Comparison of ENCODE assay signal across 28 mouse cellular contexts in the genomic region with DNA sequence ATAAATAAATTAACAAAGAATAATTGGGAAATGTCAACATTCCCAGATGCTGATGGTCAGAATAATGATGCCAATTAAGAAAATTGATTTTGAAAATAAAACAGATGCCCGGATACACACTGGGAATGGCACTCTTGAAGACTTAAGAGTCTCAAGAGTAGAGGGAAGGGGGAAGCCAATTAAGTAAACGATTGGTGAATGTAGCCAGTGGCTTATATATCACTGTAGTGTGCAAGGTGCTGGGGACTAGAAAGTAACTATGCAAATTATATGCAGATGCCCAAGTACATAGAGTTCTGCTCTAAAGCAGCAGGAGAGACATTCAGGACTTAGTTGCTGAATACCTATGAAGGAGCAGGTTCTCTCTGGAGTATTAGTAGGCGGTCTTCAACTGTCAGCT.
DNase-seq lines count a peak whose midpoint lies in the region; ATAC-seq and TF ChIP-seq lines count a peak whose summit lies in the region.
"Had no signal": no experiment of that assay in that cellular context is flagged by ENCODE, and none has a peak within 500 bp of the region (broad histone marks: within the 10 kb centered on the region; RNA-seq: fewer than 3 reads in every experiment).

No protein-coding gene starts in this region.

- H3K9ac ChIP-seq in forebrain, embryonic 13.5 days, result no peak overlapping the region
- H3K9ac ChIP-seq in forebrain, postnatal 0 days, result no peak overlapping the region
- no peak overlapping the region for H3K9ac ChIP-seq in midbrain, embryonic 11.5 days (ENCODE audit: low read length)
- no peak overlapping the region for H3K9ac ChIP-seq in midbrain, postnatal 0 days (replicated peaks; ENCODE audit: low read length, poor library complexity, severe bottlenecking)
- H3K9ac ChIP-seq in midbrain, embryonic 13.5 days (replicated peaks), result no peak overlapping the region
- no peak overlapping the region for H3K9ac ChIP-seq in neural tube, embryonic 14.5 days (replicated peaks; ENCODE audit: low read depth, low read length)
- H3K9ac ChIP-seq: embryonic facial prominence, embryonic 13.5 days; heart, embryonic 12.5 days; limb, embryonic 13.5 days; lung, embryonic 15.5 days had no signal

- H3K4me1 ChIP-seq in forebrain, embryonic 13.5 days, result no peaks in the 10 kb centered on the region
- no peaks in the 10 kb centered on the region for H3K4me1 ChIP-seq in forebrain, postnatal 0 days (ENCODE audit: insufficient read depth)
- no peaks in the 10 kb centered on the region for H3K4me1 ChIP-seq in midbrain, embryonic 11.5 days (ENCODE audit: control insufficient read depth, insufficient read depth, low read length)
- H3K4me1 ChIP-seq in midbrain, postnatal 0 days (ENCODE audit: insufficient read depth, low read length), result no peaks in the 10 kb centered on the region
- 0 out of 2 replicates have a peak, but pooled peaks cover 3% of the 10 kb centered on the region for H3K4me1 ChIP-seq in midbrain, embryonic 13.5 days (replicated peaks)
- 0 out of 2 replicates have a peak, but pooled peaks cover 3% of the 10 kb centered on the region for H3K4me1 ChIP-seq in neural tube, embryonic 14.5 days (ENCODE audit: control insufficient read depth, insufficient read depth, low read length)
- H3K4me1 ChIP-seq: embryonic facial prominence, embryonic 13.5 days; forebrain, embryonic 10.5 days; heart, embryonic 12.5 days; limb, embryonic 13.5 days; lung, embryonic 15.5 days had no signal

- no peaks in the 10 kb centered on the region for H3K36me3 ChIP-seq in forebrain, embryonic 13.5 days (ENCODE audit: poor library complexity, severe bottlenecking)
- no peaks in the 10 kb centered on the region for H3K36me3 ChIP-seq in forebrain, postnatal 0 days (ENCODE audit: insufficient read depth)
- H3K36me3 ChIP-seq in midbrain, embryonic 11.5 days (ENCODE audit: control insufficient read depth, insufficient read depth, low read length), result no peaks in the 10 kb centered on the region
- H3K36me3 ChIP-seq in midbrain, postnatal 0 days (ENCODE audit: insufficient read depth, low read length), result no peaks in the 10 kb centered on the region
- no peaks in the 10 kb centered on the region for H3K36me3 ChIP-seq in midbrain, embryonic 13.5 days
- H3K36me3 ChIP-seq in neural tube, embryonic 14.5 days (ENCODE audit: control insufficient read depth, insufficient read depth, low read length), result no peaks in the 10 kb centered on the region
- H3K36me3 ChIP-seq: embryonic facial prominence, embryonic 13.5 days; forebrain, embryonic 10.5 days; G1E; heart, embryonic 12.5 days; limb, embryonic 13.5 days; lung, embryonic 15.5 days had no signal

- no peak overlapping the region for H3K4me3 ChIP-seq in forebrain, embryonic 13.5 days
- no peak overlapping the region for H3K4me3 ChIP-seq in forebrain, postnatal 0 days (ENCODE audit: low read depth, low read length)
- no peak overlapping the region for H3K4me3 ChIP-seq in midbrain, embryonic 11.5 days (ENCODE audit: low read depth, low read length)
- H3K4me3 ChIP-seq in midbrain, postnatal 0 days (ENCODE audit: low read depth, low read length), result no peak overlapping the region
- no peak overlapping the region for H3K4me3 ChIP-seq in midbrain, embryonic 13.5 days (replicated peaks)
- H3K4me3 ChIP-seq in neural tube, embryonic 14.5 days (ENCODE audit: low read depth, low read length), result no peak overlapping the region
- H3K4me3 ChIP-seq: embryonic facial prominence, embryonic 13.5 days; forebrain, embryonic 10.5 days; heart, adult 2 months; heart, embryonic 12.5 days; limb, embryonic 13.5 days; lung, embryonic 15.5 days had no signal

- WGBS in forebrain, embryonic 13.5 days, result 53% methylated on average over 3 of the region's 3 CpGs
- 48% methylated on average over 3 of the region's 3 CpGs for WGBS in forebrain, postnatal 0 days
- 81% methylated on average over 3 of the region's 3 CpGs for WGBS in midbrain, embryonic 11.5 days
- WGBS in midbrain, postnatal 0 days, result 56% methylated on average over 3 of the region's 3 CpGs
- WGBS in midbrain, embryonic 13.5 days, result 68% methylated on average over 3 of the region's 3 CpGs
- WGBS in neural tube, embryonic 14.5 days, result 47% methylated on average over 3 of the region's 3 CpGs

- H3K9me3 ChIP-seq in forebrain, embryonic 13.5 days (replicated peaks), result no peaks in the 10 kb centered on the region
- no peaks in the 10 kb centered on the region for H3K9me3 ChIP-seq in forebrain, postnatal 0 days (ENCODE audit: low read length)
- no peaks in the 10 kb centered on the region for H3K9me3 ChIP-seq in midbrain, embryonic 11.5 days (ENCODE audit: control insufficient read depth, low read length)
- H3K9me3 ChIP-seq in midbrain, postnatal 0 days (ENCODE audit: low read length), result no peaks in the 10 kb centered on the region
- H3K9me3 ChIP-seq in midbrain, embryonic 13.5 days, result no peaks in the 10 kb centered on the region
- no peaks in the 10 kb centered on the region for H3K9me3 ChIP-seq in neural tube, embryonic 14.5 days (ENCODE audit: control insufficient read depth, low read length)
- H3K9me3 ChIP-seq: embryonic facial prominence, embryonic 13.5 days; forebrain, embryonic 10.5 days; G1E; heart, embryonic 12.5 days; limb, embryonic 13.5 days; lung, embryonic 15.5 days had no signal

- 0 out of 2 replicates have a peak, but pooled peaks have one; percentile 19 for ATAC-seq in forebrain, embryonic 13.5 days
- no peak for ATAC-seq in forebrain, postnatal 0 days
- ATAC-seq in midbrain, embryonic 11.5 days (ENCODE audit: low FRiP score), result peak; percentile 50
- ATAC-seq in midbrain, postnatal 0 days (ENCODE audit: low FRiP score), result no peak
- ATAC-seq in midbrain, embryonic 13.5 days, result peak; percentile 75
- peak; percentile 86 for ATAC-seq in neural tube, embryonic 14.5 days (ENCODE audit: low read depth)
- ATAC-seq: forebrain, embryonic 16.5 days had no signal

- DNase-seq in forebrain, postnatal 0 days, result no peak
- no peak for DNase-seq in midbrain, embryonic 11.5 days (ENCODE audit: low spot score, missing footprints)
- DNase-seq in midbrain, postnatal 0 days (ENCODE audit: low spot score), result no peak
- no peak for DNase-seq in right cerebral cortex, postnatal 4 days
- DNase-seq in T-cell, adult 2 months (ENCODE audit: low spot score), result no peak
- DNase-seq: adrenal gland, postnatal 10 days; cerebellum, adult 11-12 months; cerebellum, adult 9-11 months; heart, adult 2 months; heart, postnatal 4 days; kidney, adult 2 months; kidney, postnatal 4 days; right cerebral cortex, postnatal 25 days; thymus, adult 18-20 months; thymus, postnatal 36 days had no signal

- no peak overlapping the region for H3K4me2 ChIP-seq in forebrain, embryonic 13.5 days
- no peak overlapping the region for H3K4me2 ChIP-seq in forebrain, postnatal 0 days (ENCODE audit: low read depth)
- H3K4me2 ChIP-seq in midbrain, embryonic 11.5 days, result no peak overlapping the region
- H3K4me2 ChIP-seq in midbrain, postnatal 0 days (ENCODE audit: low read depth, low read length, poor library complexity, severe bottlenecking), result no peak overlapping the region
- H3K4me2 ChIP-seq in midbrain, embryonic 13.5 days (replicated peaks), result no peak overlapping the region
- no peak overlapping the region for H3K4me2 ChIP-seq in neural tube, embryonic 14.5 days (ENCODE audit: low read depth, low read length)
- H3K4me2 ChIP-seq: embryonic facial prominence, embryonic 13.5 days; heart, embryonic 12.5 days; limb, embryonic 13.5 days; liver, embryonic 11.5 days; lung, embryonic 15.5 days had no signal

- H3K27me3 ChIP-seq in forebrain, embryonic 13.5 days, result no peaks in the 10 kb centered on the region
- no peaks in the 10 kb centered on the region for H3K27me3 ChIP-seq in forebrain, postnatal 0 days (ENCODE audit: insufficient read depth, low read length)
- H3K27me3 ChIP-seq in midbrain, embryonic 11.5 days (ENCODE audit: control insufficient read depth, insufficient read depth, low read length), result no peaks in the 10 kb centered on the region
- no peaks in the 10 kb centered on the region for H3K27me3 ChIP-seq in midbrain, postnatal 0 days (ENCODE audit: insufficient read depth, low read length)
- H3K27me3 ChIP-seq in midbrain, embryonic 13.5 days, result no peaks in the 10 kb centered on the region
- no peaks in the 10 kb centered on the region for H3K27me3 ChIP-seq in neural tube, embryonic 14.5 days (ENCODE audit: control insufficient read depth, insufficient read depth, low read length)
- H3K27me3 ChIP-seq: embryonic facial prominence, embryonic 13.5 days; heart, embryonic 12.5 days; limb, embryonic 13.5 days; lung, embryonic 15.5 days had no signal

- no peak for TF ChIP-seq CTCF in forebrain, postnatal 0 days (IDR thresholded peaks at IDR 0.05; ENCODE audit: low read depth)
- TF ChIP-seq CTCF in midbrain, postnatal 0 days (IDR thresholded peaks at IDR 0.05), result no peak

- no peak overlapping the region for H3K27ac ChIP-seq in forebrain, embryonic 13.5 days
- H3K27ac ChIP-seq in forebrain, postnatal 0 days (ENCODE audit: low read depth, low read length), result no peak overlapping the region
- no peak overlapping the region for H3K27ac ChIP-seq in midbrain, embryonic 11.5 days (ENCODE audit: low read depth, low read length)
- no peak overlapping the region for H3K27ac ChIP-seq in midbrain, postnatal 0 days (ENCODE audit: low read depth, low read length)
- no peak overlapping the region for H3K27ac ChIP-seq in midbrain, embryonic 13.5 days
- no peak overlapping the region for H3K27ac ChIP-seq in neural tube, embryonic 14.5 days (ENCODE audit: low read depth, low read length)
- H3K27ac ChIP-seq: embryonic facial prominence, embryonic 13.5 days; forebrain, embryonic 10.5 days; heart, adult 2 months; kidney, postnatal 0 days; limb, embryonic 13.5 days; lung, embryonic 15.5 days; stomach, postnatal 0 days had no signal

Comparison
In these comparisons a context has a peak if more than half of its experiments do, and no peak if none do; other contexts are left out.
1. ATAC-seq: peak in forebrain, embryonic 13.5 days (single experiment), midbrain, embryonic 11.5 days (single experiment), midbrain, embryonic 13.5 days (single experiment) and neural tube, embryonic 14.5 days (single experiment); none in forebrain, postnatal 0 days (single experiment) and midbrain, postnatal 0 days (single experiment).